Mouse (Mus musculus) bone marrow, adult 2 months (tissue): ENCODE data around the gene Soat1.

Experiments used
- CTCF ChIP-seq: fragments of 200-500 bp; IDR thresholded peaks from 2 replicates; pipeline ENCODE4 v1.5.1; 2011; ENCODE audit warnings: low read length, control low read depth; ENCODE audit not compliant: control insufficient read depth, insufficient read depth
- POLR2A ChIP-seq: fragments of 200-500 bp; IDR thresholded peaks from 2 replicates; pipeline ENCODE4 v1.6.1; 2011; ENCODE audit warnings: low read depth, mild to moderate bottlenecking, control low read depth, low read length, borderline replicate concordance; ENCODE audit not compliant: control insufficient read depth

GRCm38 (mm10) chr1:156453876-156454275 is 20.3 kb downstream of the Soat1 start:
- TF ChIP-seq CTCF (no peak), POLR2A (no peak)
